Mouse (Mus musculus) midbrain, embryonic 11.5 days (tissue): ENCODE data around the gene Lat. TPM values are rescaled to one million over a fixed set of nuclear protein-coding genes. Genes with fewer than 3 reads are reported as not detected.
"Not testable (repeated sequence)": the region's sequence is repeated elsewhere in the genome, so short reads cannot be mapped to it uniquely, and the experiment has no call there.

Source experiments
- ATAC-seq: fragments of 200-750 bp; cut with Nextera tagmentation; 2 replicates; pipeline ENCODE4 v1.8.0; 2017; ENCODE audit warnings: moderate TSS enrichment, moderate library complexity; ENCODE audit not compliant: low FRiP score
- DNase-seq: peaks from one replicate; pipeline ENCODE4 v3.0.0; 2015; ENCODE audit warnings: low spot score; ENCODE audit errors: missing footprints
- H3K27ac ChIP-seq: fragments of 300-500 bp; sonication (generic); 2 replicates; pipeline ENCODE4 v1.5.1; 2014; ENCODE audit warnings: low read depth, low read length
- H3K27me3 ChIP-seq: fragments of 300-500 bp; sonication (generic); 2 replicates; pipeline ENCODE4 v1.6.1; 2014; ENCODE audit warnings: mild to moderate bottlenecking, low read length, moderate library complexity, mixed read lengths; ENCODE audit not compliant: control insufficient read depth, insufficient read depth
- H3K36me3 ChIP-seq: fragments of 300-500 bp; sonication (generic); 2 replicates; pipeline ENCODE4 v1.6.1; 2014; ENCODE audit warnings: mild to moderate bottlenecking, low read length, moderate library complexity, mixed read lengths; ENCODE audit not compliant: control insufficient read depth, insufficient read depth
- H3K4me1 ChIP-seq: fragments of 300-500 bp; sonication (generic); 2 replicates; pipeline ENCODE4 v1.6.1; 2014; ENCODE audit warnings: low read length; ENCODE audit not compliant: control insufficient read depth, insufficient read depth
- H3K4me2 ChIP-seq: fragments of 300-500 bp; sonication (generic); 2 replicates; pipeline ENCODE4 v1.6.1; 2014; ENCODE audit warnings: mild to moderate bottlenecking, moderate library complexity
- H3K4me3 ChIP-seq: fragments of 300-500 bp; sonication (generic); 2 replicates; pipeline ENCODE4 v1.5.1; 2014; ENCODE audit warnings: low read depth, low read length
- H3K9ac ChIP-seq: fragments of 300-500 bp; sonication (generic); 2 replicates; pipeline ENCODE4 v1.6.1; 2014; ENCODE audit warnings: low read length
- H3K9me3 ChIP-seq: fragments of 300-500 bp; sonication (generic); 2 replicates; pipeline ENCODE4 v1.6.1; 2016; ENCODE audit warnings: low read length; ENCODE audit not compliant: control insufficient read depth
- WGBS: fragments of 180-500 bp; shearing (Covaris S2); extraction: QIAGEN DNeasy Blood & Tissue Kit; methylation state at CpG from one replicate; pipeline ENCODE4 v1.1.7; 2014; 5-methylcytosine and 5-hydroxymethylcytosine counted together
- microRNA-seq: library from miRNA; unstranded; fragments of <30 nt; microRNA quantifications from one replicate; pipeline ENCODE4, GENCODE M21; 2017
- polyA plus RNA-seq: library from polyadenylated mRNA; unstranded; fragments of >200 nt; fragmentation: Nextera tagmentation; extraction: Ambion mirVana; gene quantifications from 2 replicates; pipeline ENCODE4 v1.2.1, GENCODE M21; 2014

Lat gene
- polyA plus RNA-seq, 1 experiment from 2014 or later, result 2.7 TPM

- no peaks in the 10 kb centered on the region for H3K4me1 ChIP-seq
- no peak for DNase-seq
- H3K4me2 ChIP-seq, result no peak overlapping the region
- no peaks in the 10 kb centered on the region for H3K36me3 ChIP-seq
- 87% methylated on average over 9 of the region's 9 CpGs for WGBS
- no peak overlapping the region for H3K4me3 ChIP-seq
- no peaks in the 10 kb centered on the region for H3K9me3 ChIP-seq
- no peak for ATAC-seq
- no peak overlapping the region for H3K27ac ChIP-seq
- no peak overlapping the region for H3K9ac ChIP-seq
- no peaks in the 10 kb centered on the region for H3K27me3 ChIP-seq
Measured at GRCm38 (mm10) chr7:126329907-126330645, 39.3 kb downstream of the Lat start.

- ATAC-seq, H3K4me1 ChIP-seq, H3K9me3 ChIP-seq, H3K4me3 ChIP-seq, H3K9ac ChIP-seq, H3K4me2 ChIP-seq, H3K36me3 ChIP-seq, H3K27me3 ChIP-seq, H3K27ac ChIP-seq, DNase-seq: not testable (repeated sequence)
- WGBS, result 90% methylated on average over 4 of the region's 6 CpGs
Measured at GRCm38 (mm10) chr7:126328848-126329247, 40.5 kb downstream of the Lat start.

GRCm38 (mm10) chr7:126325576-126326273 is 43.6 kb downstream of the Lat start:
- not testable (repeated sequence) for H3K36me3 ChIP-seq, DNase-seq, H3K4me3 ChIP-seq, H3K27ac ChIP-seq, H3K27me3 ChIP-seq, H3K9me3 ChIP-seq, ATAC-seq, H3K9ac ChIP-seq, H3K4me1 ChIP-seq, H3K4me2 ChIP-seq
- WGBS, result 21% methylated on average over 9 of the region's 9 CpGs

GRCm38 (mm10) chr7:126324791-126325190 is 44.6 kb downstream of the Lat start:
- no peak overlapping the region for H3K4me2 ChIP-seq
- DNase-seq, result no peak
- H3K9ac ChIP-seq, result no peak overlapping the region
- no peak for ATAC-seq
- H3K27me3 ChIP-seq, result no peaks in the 10 kb centered on the region
- H3K4me3 ChIP-seq, result no peak overlapping the region
- no peaks in the 10 kb centered on the region for H3K4me1 ChIP-seq
- no peaks in the 10 kb centered on the region for H3K36me3 ChIP-seq
- no peaks in the 10 kb centered on the region for H3K9me3 ChIP-seq
- no peak overlapping the region for H3K27ac ChIP-seq
- 52% methylated on average over 3 of the region's 3 CpGs for WGBS

GRCm38 (mm10) chr7:126323729-126324128 is 45.6 kb downstream of the Lat start:
- no peak overlapping the region for H3K4me3 ChIP-seq
- no peaks in the 10 kb centered on the region for H3K27me3 ChIP-seq
- H3K36me3 ChIP-seq, result no peaks in the 10 kb centered on the region
- 8% methylated on average over 11 of the region's 11 CpGs for WGBS
- H3K9ac ChIP-seq, result no peak overlapping the region
- no peak overlapping the region for H3K4me2 ChIP-seq
- DNase-seq (peak; percentile 98), ATAC-seq (no peak)
- H3K27ac ChIP-seq, result no peak overlapping the region
- no peaks in the 10 kb centered on the region for H3K9me3 ChIP-seq
- H3K4me1 ChIP-seq, result no peaks in the 10 kb centered on the region

GRCm38 (mm10) chr7:126314273-126314672 is 55.1 kb downstream of the Lat start:
- Histone ChIP-seq H3K4me3 (no peak overlapping the region), H3K9me3 (no peaks in the 10 kb centered on the region), H3K27ac (no peak overlapping the region), H3K4me1 (no peaks in the 10 kb centered on the region), H3K27me3 (no peaks in the 10 kb centered on the region), H3K9ac (no peak overlapping the region), H3K36me3 (no peaks in the 10 kb centered on the region), H3K4me2 (no peak overlapping the region)
- peak; percentile 57 for DNase-seq
- no peak for ATAC-seq
- WGBS, result 80% methylated on average over 8 of the region's 8 CpGs

Small RNAs within 50 kb of the gene (microRNA-seq; reads per million reads assigned to microRNA genes)
- gene Mir7058, result not detected

Other genes with a start within 250 kb of the Lat start
- gene Xpo6, start 169.1 kb downstream of the Lat start, polyA plus RNA-seq, result 56.2 TPM in 2 replicates
- gene Sbk1, start 97.0 kb downstream of the Lat start, polyA plus RNA-seq, result 133 and 162 TPM in 2 replicates
- gene Spns1, start 7.9 kb upstream of the Lat start, polyA plus RNA-seq, result 40.8 and 45.8 TPM in 2 replicates
- gene Nfatc2ip, start 27.2 kb upstream of the Lat start, polyA plus RNA-seq, result 4.8 and 4.9 TPM in 2 replicates
- not detected in 2 replicates for gene Cd19, start 45.3 kb upstream of the Lat start, polyA plus RNA-seq
- 17.9 and 18.0 TPM in 2 replicates for gene Rabep2, start 59.2 kb upstream of the Lat start, polyA plus RNA-seq
- gene Atp2a1, start 93.5 kb upstream of the Lat start, polyA plus RNA-seq, result 0.29 and 0.38 TPM in 2 replicates
- gene Sh2b1, start 105.9 kb upstream of the Lat start, polyA plus RNA-seq, result 38.1 and 44.6 TPM in 2 replicates
- 133 and 146 TPM in 2 replicates for gene Tufm, start 117.8 kb upstream of the Lat start, polyA plus RNA-seq
- 52.7 and 58.6 TPM in 2 replicates for gene Atxn2l, start 133.9 kb upstream of the Lat start, polyA plus RNA-seq
- 189 and 198 TPM in 2 replicates for gene Eif3c, start 196.8 kb upstream of the Lat start, polyA plus RNA-seq
- gene Apobr, start 215.4 kb upstream of the Lat start, polyA plus RNA-seq, result 0.46 and 0.57 TPM in 2 replicates
- 22.4 and 23.4 TPM in 2 replicates for gene Cln3, start 216.2 kb upstream of the Lat start, polyA plus RNA-seq
- gene Il27, start 225.4 kb upstream of the Lat start, polyA plus RNA-seq, result not detected in 2 replicates